Mouse (Mus musculus): ENCODE results near the gene Actr10.

The Actr10 gene

DNA sequence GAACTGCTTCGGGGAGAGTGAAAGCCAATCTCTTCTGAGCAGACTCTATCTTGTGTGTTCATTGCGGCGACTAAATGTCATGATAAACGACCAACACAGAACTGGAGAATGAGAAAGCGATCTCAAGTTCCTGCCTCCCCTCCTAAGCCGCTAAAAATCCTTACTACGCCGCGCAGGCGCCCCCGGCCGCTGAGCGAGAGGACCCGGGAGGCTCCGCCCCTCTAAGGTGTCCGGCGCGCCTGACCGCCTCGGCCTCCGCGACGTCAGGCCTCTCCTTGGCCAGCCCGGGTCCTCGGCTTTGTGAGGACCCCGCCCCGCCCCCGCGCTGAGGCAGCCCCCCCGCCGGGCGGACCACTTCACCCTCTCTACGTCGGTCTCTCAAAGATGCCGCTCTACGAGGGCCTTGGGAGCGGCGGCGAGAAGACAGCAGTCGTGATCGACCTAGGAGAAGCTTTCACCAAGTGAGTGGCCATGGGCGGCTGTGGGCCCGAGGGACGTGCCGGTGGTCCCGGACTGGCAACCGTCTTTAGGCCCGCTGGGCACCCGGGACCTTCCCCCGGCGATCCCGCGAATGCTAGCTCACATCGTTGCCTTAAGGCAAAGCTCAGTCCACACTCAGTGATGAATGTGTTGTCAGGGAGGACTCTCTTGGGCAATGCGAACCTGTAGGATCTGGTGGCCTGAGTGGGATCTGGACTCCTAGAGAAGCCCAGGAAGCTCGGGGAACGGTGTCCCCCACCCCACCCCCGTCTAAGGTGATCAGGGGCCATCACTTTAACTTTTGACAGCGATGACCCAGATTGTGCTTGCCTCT, at the start of gene Actr10:
Gene Actr10, plus strand, starts transcription at position 287 of the 814 bp plus-strand sequence.
- peak; percentile 92 for DNase-seq (ENCODE audit: low spot score in 2 of 2)

- DNase-seq (ENCODE audit: low spot score in 2 of 2) = no peak
Measured at GRCm38 (mm10) chr12:70890405-70890804, 47.3 kb upstream of the Actr10 start.

- no peak for DNase-seq (ENCODE audit: low spot score in 2 of 2)
Measured at GRCm38 (mm10) chr12:70890874-70891470, 46.7 kb upstream of the Actr10 start.

- DNase-seq (ENCODE audit: low spot score in 2 of 2) = no peak
Measured at GRCm38 (mm10) chr12:70895275-70895674, 42.4 kb upstream of the Actr10 start.

GRCm38 (mm10) chr12:70896068-70896467, 41.6 kb upstream of the Actr10 start:
- no peak for DNase-seq (ENCODE audit: low spot score in 2 of 2)

DNA sequence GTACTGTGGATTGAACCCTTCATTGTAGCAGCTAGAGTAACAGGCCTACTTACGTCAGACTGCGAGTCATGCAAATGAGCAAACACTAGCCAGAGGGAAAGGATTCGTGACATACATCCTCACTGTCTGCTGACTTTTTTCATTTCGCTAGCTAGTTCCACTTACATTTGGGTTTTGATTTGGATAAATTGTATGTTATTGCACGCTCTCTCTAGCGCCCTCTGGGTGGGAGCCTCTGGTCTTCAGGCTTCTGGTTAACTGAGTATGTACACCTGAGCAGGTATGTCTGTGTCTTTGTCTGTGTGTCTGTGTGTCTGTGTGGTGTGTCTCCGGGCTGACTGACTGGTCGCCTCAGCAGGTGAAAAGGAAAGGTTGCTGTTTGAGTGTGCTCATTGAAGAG, 40.2 kb upstream of the Actr10 start:
- DNase-seq (ENCODE audit: low spot score in 2 of 2) = no peak

- no peak for DNase-seq (ENCODE audit: low spot score in 2 of 2)
Measured at GRCm38 (mm10) chr12:70898450-70898849, 39.2 kb upstream of the Actr10 start.

DNA sequence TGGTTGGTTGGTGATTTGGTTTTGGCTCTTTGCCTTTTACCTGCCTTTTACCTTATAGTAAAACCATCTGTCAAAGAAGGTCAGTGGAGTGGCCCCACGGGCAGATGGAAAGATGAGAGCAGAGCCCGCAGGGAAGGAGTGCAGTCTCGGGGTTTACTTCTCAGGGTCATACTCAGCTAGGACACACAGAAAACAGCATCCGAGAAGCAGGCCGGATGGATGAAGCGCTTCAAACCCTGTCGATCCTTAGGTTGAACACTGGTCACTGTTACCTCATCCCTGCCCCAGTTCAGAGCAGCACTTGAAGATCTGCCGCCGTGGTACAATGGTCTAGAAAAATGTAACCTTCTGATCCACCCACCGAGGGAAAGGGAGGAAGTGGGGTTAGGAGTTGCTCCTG, 33.2 kb upstream of the Actr10 start:
- no peak for DNase-seq (ENCODE audit: low spot score in 2 of 2)

- DNase-seq (ENCODE audit: low spot score in 2 of 2) = no peak
Measured at GRCm38 (mm10) chr12:70906867-70907266, 30.8 kb upstream of the Actr10 start.

DNA sequence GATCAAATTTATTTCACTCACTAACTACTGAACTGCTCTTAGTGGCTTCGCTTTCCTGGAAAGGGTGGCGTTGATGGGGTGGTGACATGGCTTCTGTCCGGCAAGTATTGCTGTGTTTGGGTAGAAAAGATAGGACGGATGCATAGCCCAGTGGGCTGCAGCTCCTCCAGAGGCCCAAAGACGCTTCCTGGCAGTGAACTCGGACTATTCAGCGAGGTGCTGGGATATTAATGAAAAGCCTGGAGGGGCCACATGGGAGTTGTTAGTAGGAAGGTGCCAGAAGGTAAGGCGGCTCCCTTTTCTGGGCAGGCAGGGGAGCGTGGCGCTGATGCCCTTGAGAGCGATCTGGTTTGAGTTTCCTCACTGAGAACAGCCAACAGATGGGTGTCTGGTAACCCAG, 30.0 kb upstream of the Actr10 start:
- no peak for DNase-seq (ENCODE audit: low spot score in 2 of 2)

GRCm38 (mm10) chr12:70908076-70908475, 29.6 kb upstream of the Actr10 start:
- no peak for DNase-seq (ENCODE audit: low spot score in 2 of 2)

GRCm38 (mm10) chr12:70910241-70910720, 27.4 kb upstream of the Actr10 start:
- peak; percentile 74 to 79 for DNase-seq (ENCODE audit: low spot score in 2 of 2)

GRCm38 (mm10) chr12:70911029-70911428, 26.6 kb upstream of the Actr10 start:
- peak; percentile 76 for DNase-seq (ENCODE audit: low spot score in 2 of 2)

DNA sequence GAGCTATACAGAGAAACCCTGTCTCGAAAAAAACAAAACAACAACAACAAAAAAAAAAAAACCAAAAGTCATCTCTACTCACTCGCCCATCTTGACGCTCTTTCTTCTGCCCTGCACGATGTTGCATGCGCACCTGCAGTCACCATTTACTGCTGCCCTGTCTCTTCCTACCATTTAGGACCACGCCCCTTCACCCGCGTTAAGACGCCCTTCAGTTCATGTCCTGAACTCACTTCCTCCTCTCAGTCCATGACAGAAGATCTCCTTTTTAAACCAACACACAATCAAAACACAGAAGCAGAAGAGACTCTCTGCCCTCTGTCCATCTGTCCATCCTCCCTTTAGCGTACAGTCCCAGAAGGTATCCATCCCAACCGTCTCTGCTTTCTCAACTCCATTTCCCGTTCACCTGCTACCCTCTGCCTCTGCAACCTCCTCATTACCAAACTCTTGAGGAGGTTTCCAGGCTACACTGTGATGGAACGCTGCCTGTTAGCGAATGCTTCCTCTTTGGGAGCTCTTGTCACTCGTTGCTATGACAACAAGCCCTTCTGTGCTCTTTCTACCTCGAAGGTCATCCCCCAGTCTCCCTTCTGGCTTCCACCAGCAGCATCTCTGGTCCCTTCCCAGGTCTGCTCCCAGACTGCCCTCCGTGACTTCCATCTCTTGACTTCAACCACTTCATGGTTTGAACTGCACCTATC, 25.8 kb upstream of the Actr10 start:
- no peak for DNase-seq (ENCODE audit: low spot score in 2 of 2)

DNA sequence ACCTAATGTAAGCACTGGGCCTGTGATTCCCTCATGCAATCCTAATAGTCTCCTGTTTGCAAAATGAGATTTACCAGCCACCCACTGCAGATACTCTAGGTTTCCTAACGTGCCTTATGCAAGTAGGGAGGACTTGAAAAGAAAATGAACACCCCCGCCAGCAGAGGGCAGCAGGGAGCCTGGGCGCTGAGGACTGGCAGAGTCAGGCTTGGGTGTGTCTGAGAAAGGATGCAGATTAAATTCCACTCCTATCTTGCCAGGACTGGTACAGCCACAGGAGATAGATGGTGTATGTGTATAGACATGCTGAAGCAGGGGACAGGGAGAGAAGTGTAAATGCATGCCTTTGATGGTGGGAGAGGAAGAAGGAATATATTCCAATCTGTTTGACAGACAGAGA, 24.2 kb upstream of the Actr10 start:
- peak; percentile 68 to 69 for DNase-seq (ENCODE audit: low spot score in 2 of 2)

- DNase-seq (ENCODE audit: low spot score in 2 of 2) = peak in 1 of 2 experiments; percentile 54
Measured at GRCm38 (mm10) chr12:70914387-70914786, 23.3 kb upstream of the Actr10 start.

- DNase-seq (ENCODE audit: low spot score in 2 of 2) = no peak
Measured at GRCm38 (mm10) chr12:70929781-70930180, 7.9 kb upstream of the Actr10 start.

DNA sequence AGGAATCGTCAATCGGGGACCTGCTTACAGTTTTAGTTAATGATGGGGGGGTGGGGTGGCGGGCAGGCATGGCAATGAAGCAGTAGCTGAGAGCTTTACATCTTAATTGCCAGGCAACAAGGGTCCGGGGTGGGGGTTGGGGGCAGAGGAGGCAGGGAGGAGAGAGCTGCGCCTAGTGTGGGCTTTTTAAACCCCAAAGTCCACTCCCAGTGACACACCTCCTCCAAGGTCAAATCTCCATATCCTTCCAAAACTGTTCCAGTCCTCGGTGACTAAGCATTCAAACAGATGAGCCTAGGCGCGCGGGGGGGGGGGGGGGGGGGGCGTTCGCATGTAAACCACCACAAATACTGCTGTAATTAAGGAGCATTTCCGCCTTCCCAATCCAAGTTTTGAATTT, 507 bp upstream of the Actr10 start:
- no peak for DNase-seq (ENCODE audit: low spot score in 2 of 2)

GRCm38 (mm10) chr12:70940806-70941205, 3.1 kb downstream of the Actr10 start:
- DNase-seq (ENCODE audit: low spot score in 2 of 2) = no peak

- no peak for DNase-seq (ENCODE audit: low spot score in 2 of 2)
Measured at GRCm38 (mm10) chr12:70944181-70944580, 6.5 kb downstream of the Actr10 start.

GRCm38 (mm10) chr12:70946585-70947256, 9.1 kb downstream of the Actr10 start:
- DNase-seq (ENCODE audit: low spot score in 2 of 2) = no peak

DNA sequence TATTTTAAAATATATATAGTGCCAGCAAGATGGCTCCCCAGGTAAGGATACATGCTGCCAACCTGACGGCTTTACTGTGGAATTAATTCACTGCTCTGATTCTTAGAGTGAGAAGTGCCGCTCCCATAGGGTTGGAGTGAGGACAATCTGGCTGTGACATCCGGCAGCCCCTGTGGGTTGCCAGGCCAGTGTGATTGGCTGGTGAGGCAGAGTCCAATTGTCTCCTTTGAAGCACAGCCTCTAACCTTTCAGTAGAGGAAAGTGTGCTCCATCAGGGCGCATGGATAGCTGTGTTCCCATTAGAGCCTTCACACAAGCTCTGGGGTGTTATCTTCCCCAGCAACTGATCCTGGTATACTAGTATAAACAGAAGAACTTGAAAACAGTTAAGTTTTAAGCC, 21.0 kb downstream of the Actr10 start:
- DNase-seq (ENCODE audit: low spot score in 2 of 2) = no peak
